Mouse (Mus musculus) kidney, adult 11 months (tissue): ENCODE data around the gene Chm.
"Not testable (repeated sequence)": the region's sequence is repeated elsewhere in the genome, so short reads cannot be mapped to it uniquely, and the experiment has no call there.

ENCODE experiments used
- DNase-seq: peaks from one replicate; pipeline ENCODE4 v3.0.0; 2022

The Chm gene

GRCm38 (mm10) chrX:113185230-113185985 is at the start of gene Chm:
Gene Chm (minus strand): TSS chrX:113185517.
- peak; percentile 58 for DNase-seq

- DNase-seq = no peak
Observed at GRCm38 (mm10) chrX:113193901-113194300, 8.6 kb upstream of the Chm start.

GRCm38 (mm10) chrX:113184569-113185229 is 618 bp downstream of the Chm start:
- no peak for DNase-seq

GRCm38 (mm10) chrX:113180856-113181255 is 4.5 kb downstream of the Chm start:
- DNase-seq = not testable (repeated sequence)

- no peak for DNase-seq
Observed at GRCm38 (mm10) chrX:113172766-113173165, 12.6 kb downstream of the Chm start.

- no peak for DNase-seq
Observed at GRCm38 (mm10) chrX:113172271-113172670, 13.0 kb downstream of the Chm start.

- DNase-seq = no peak
Observed at GRCm38 (mm10) chrX:113160268-113160860, 25.0 kb downstream of the Chm start.

- no peak for DNase-seq
Observed at GRCm38 (mm10) chrX:113084171-113084570, 101.1 kb downstream of the Chm start.

- DNase-seq = no peak
Observed at GRCm38 (mm10) chrX:113076053-113076452, 109.3 kb downstream of the Chm start.

- no peak for DNase-seq
Observed at GRCm38 (mm10) chrX:113074823-113075222, 110.5 kb downstream of the Chm start.

GRCm38 (mm10) chrX:113003621-113004020 is 181.7 kb downstream of the Chm start:
- no peak for DNase-seq

- no peak for DNase-seq
Observed at GRCm38 (mm10) chrX:113002192-113002591, 183.1 kb downstream of the Chm start.
